Mouse (Mus musculus) gastrocnemius, adult 2 months (tissue): Measurements from ENCODE around the gene Rmi1. TPM values are rescaled to one million over a fixed set of nuclear protein-coding genes. Genes with fewer than 3 reads are reported as not detected.
"Not testable (repeated sequence)": the region's sequence is repeated elsewhere in the genome, so short reads cannot be mapped to it uniquely, and the experiment has no call there.

Source experiments
- DNase-seq: peaks from one replicate; pipeline ENCODE4 v3.0.0; 2022
- H3K27ac ChIP-seq: fragments of 200-600 bp; 2 replicates; pipeline ENCODE4 v1.8.1; 2022; ENCODE audit warnings: mild to moderate bottlenecking
- H3K4me3 ChIP-seq: fragments of 200-600 bp; 2 replicates; pipeline ENCODE4 v1.8.1; 2022; ENCODE audit warnings: mild to moderate bottlenecking, moderate library complexity
- CTCF ChIP-seq: fragments of 200-600 bp; IDR thresholded peaks from 2 replicates; pipeline ENCODE4 v1.8.1; 2022; ENCODE audit warnings: antibody characterized with exemption, mild to moderate bottlenecking, moderate library complexity
- intact Hi-C: fragments of 180-260 bp; cut with DNase I; formaldehyde crosslinking; loops from one replicate; pipeline ENCODE4 v1.15.1; 2025
- microRNA-seq: library from miRNA; unstranded; fragments of <30 nt; microRNA quantifications from one replicate; pipeline ENCODE4 v1.2.0, GENCODE M21; 2021
- total RNA-seq, 2 experiments: library from RNA; stranded (reverse); gene quantifications; 2 replicates each; pipeline ENCODE4 v1.2.3; 2021

Rmi1 gene
- total RNA-seq, 2 experiments from 2014 or later: 6.2 to 7.6 TPM

DNA sequence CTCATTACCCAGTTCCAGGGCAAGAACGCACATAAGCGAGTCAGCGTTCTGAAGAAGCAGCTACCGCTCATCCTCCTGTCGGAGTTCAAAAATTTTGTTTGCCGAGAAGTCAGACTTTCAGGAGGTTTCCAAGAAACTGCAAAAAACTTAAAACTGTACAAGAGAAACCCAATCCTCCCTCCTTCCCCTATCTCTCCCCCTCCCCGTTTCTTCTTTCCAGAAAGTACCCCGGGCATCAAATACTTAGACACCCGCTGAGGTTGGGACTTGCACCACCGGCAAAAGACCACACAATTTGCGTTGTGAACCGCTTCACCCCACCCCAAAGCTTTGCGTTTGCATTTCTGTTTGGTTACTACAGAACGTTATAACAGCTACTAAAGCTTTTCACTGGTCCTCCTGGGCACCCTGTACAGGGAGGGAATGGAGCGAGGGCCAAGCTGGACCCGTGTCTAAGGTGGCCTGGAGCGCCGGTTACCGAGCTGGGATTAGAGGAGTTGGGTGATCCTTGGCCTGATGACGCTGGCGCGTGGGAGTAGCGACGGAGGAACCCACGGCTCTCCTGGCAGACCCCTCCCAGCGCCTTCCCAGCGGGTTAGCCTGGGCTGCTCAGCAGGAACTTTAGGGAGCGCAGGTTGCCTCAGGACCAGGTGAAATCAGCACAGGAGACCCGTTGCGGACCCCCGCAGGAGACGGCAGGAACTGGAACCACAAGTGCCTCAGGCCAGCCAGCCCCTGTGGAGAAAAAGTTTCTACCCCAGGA is 50.8 kb downstream of the Rmi1 start:
- intact Hi-C loops: no loop called here
- peak overlapping the region; percentile 61 for H3K4me3 ChIP-seq
- DNase-seq: peak; percentile 30
- no peak for TF ChIP-seq CTCF
- peak overlapping the region; percentile 35 for H3K27ac ChIP-seq

DNA sequence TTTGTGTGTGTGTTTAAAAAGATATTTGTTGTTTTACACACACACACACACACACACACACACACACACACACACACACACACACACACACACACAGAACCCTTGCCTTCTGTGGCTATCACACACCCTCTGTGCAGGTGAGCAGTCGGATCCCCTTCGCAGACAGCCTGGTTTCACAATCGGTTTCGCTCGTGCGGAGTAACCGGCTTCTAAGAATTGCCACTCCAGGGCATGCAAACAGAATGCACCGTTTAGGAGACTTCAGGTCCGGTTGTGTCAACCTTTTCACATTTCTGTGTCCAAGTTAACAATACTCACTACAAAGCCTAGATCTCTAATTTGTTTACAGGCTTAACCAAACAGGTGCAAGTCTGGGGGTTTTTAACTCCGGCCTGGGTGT is 51.5 kb downstream of the Rmi1 start:
- intact Hi-C loops: no loop called here
- Histone ChIP-seq H3K27ac (no peak overlapping the region), H3K4me3 (peak overlapping the region; percentile 61)
- no peak for TF ChIP-seq CTCF
- peak; percentile 20 for DNase-seq

DNA sequence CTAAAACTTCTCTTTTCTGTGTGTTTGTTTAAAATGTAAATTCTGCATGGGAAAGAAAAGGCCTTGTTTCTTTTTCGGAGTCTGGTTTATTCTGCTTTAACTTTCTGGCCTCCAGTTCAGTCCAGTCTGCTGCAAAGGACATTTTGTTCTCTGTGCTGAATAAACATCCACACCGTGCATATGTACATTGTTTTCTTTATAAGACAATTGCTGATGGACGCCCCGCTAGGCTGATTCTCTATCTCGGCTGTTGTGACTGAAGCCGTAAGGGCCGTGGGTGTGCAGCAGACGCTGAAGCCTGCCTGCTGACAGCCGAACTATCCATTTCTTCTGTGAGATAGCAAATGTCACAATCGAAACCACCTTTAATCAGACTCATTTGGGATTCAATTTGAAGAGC is 54.5 kb downstream of the Rmi1 start:
- Histone ChIP-seq H3K27ac (no peak overlapping the region), H3K4me3 (no peak overlapping the region)
- DNase-seq: no peak
- intact Hi-C loops: no loop called here
- no peak for TF ChIP-seq CTCF

DNA sequence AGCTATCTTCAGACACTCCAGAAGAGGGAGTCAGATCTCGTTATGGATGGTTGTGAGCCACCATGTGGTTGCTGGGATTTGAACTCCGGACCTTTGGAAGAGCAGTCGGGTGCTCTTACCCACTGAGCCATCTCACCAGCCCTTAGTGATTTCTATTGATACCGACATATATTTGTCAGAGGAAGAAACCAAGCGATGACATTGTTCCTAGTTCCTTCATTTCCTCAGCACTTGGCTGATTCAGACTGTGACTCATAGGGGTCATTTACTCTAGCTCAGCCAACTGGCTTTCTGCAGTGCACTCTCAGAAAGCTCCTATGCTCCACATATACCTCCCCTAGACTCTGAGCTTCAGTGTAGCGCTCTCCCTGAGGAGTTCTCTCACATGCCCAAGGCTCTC is 56.8 kb downstream of the Rmi1 start:
- intact Hi-C loops, H3K27ac ChIP-seq, DNase-seq, H3K4me3 ChIP-seq: not testable (repeated sequence)

Small RNAs within 50 kb of the gene (microRNA-seq; reads per million reads assigned to microRNA genes)
- 99.0 reads per million, percentile 43 among the genes with 10 or more reads in this experiment for gene Mir7-1

Other genes starting within 250 kb of the Rmi1 start
- 10 to 100 TPM in 1 of 2 experiments, 1 to 10 TPM in 1; 8.0 to 10.8 TPM for gene Idnk, start 244.6 kb upstream of the Rmi1 start, total RNA-seq
- 10 to 100 TPM; 49.0 to 51.9 TPM for gene Ubqln1, start 186.6 kb upstream of the Rmi1 start, total RNA-seq
- gene Gkap1, start 126.5 kb upstream of the Rmi1 start, total RNA-seq: 10 to 100 TPM; 27.5 to 31.9 TPM
- gene Kif27, start 43.1 kb upstream of the Rmi1 start, total RNA-seq: under 1 TPM in 1 of 2 experiments, not detected in 1; 0.08 TPM
- gene 2210016F16Rik, start 17.0 kb upstream of the Rmi1 start, total RNA-seq: 1 to 10 TPM; 5.2 to 7.6 TPM
- gene Hnrnpk, start 1.1 kb downstream of the Rmi1 start, total RNA-seq: 100 to 1,000 TPM; 239 to 294 TPM
- gene Slc28a3, start 208.6 kb downstream of the Rmi1 start, total RNA-seq: not detected